Mouse (Mus musculus) erythroblast, embryonic 14.5 days (primary cell): Measurements from ENCODE around the gene Rnf25.

Experiments used
- GATA1 ChIP-seq: IDR thresholded peaks from 2 replicates; pipeline ENCODE4 v1.6.1; 2012; ENCODE audit warnings: low read length, inconsistent platforms, mixed read lengths
- TAL1 ChIP-seq: IDR thresholded peaks from 3 replicates; pipeline ENCODE4 v1.6.1; 2012; ENCODE audit warnings: low read length, inconsistent platforms, mixed read lengths

- TF ChIP-seq GATA1 (no peak), TAL1 (no peak)
Observed at GRCm38 (mm10) chr1:74594434-74594833, 6.8 kb downstream of the Rnf25 start.
